ENCODE assay signal across 7 mouse cellular contexts in the genomic region with DNA sequence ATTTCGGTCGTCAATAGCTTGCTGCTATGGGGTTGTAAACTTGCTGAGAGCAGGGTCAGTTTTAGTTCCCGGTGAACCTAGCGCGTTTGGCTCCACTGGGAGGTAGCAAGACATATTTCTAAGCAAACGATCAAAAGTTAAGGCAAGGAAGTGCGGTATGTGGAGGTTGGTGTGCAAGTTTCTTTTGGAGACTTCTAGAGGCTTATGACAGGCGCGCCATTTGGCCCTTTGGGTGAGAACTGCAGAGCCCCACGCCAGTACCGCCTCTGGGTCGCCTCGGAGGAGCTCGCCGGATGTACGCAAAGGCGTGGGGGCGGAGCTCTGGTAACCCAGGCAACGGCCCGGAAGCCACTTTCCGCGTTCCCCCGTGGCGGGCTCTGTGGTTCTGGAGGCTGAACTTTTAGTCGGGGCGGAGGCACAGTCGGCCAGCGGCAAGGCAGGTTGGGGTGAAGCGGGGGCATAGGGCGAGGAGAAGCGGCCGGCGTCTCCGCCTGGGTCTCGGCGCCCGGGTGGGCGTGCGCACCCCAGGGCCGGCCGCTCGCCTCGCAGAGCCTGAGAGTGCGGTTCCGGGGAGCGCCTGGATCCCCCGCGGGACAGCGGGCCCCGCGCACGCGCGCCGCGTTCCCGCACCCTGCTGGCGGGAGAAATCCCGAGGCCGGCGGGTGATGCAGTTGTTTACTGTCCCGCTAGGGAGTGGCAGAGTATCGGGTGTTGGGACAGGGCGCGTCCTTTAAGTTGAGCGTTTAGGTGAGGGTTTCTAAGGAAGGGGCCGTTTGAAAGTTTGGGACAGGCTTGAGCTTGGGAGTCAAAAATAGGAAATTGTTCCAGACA. TPM values are rescaled to one million over a fixed set of nuclear protein-coding genes. Genes with fewer than 3 reads are reported as not detected.
DNase-seq lines count a peak whose midpoint lies in the region; ATAC-seq and TF ChIP-seq lines count a peak whose summit lies in the region.

A gene (plus strand): TSS at position 51 of the 831 bp plus-strand sequence.

- WGBS in intestine, postnatal 0 days = under 1% methylated on average over 67 of the region's 67 CpGs
- under 1% methylated on average over 67 of the region's 67 CpGs for WGBS in limb, embryonic 10.5 days
- WGBS in midbrain, embryonic 13.5 days = under 1% methylated on average over 67 of the region's 67 CpGs

- peak within 1 kb of the TSS; percentile 89 for H3K4me3 ChIP-seq in intestine, postnatal 0 days (ENCODE audit: low read depth, low read length)
- peak within 1 kb of the TSS; percentile 92 for H3K4me3 ChIP-seq in limb, embryonic 10.5 days
- peak within 1 kb of the TSS; percentile 88 for H3K4me3 ChIP-seq in midbrain, embryonic 13.5 days (replicated peaks)

- no peaks in the 10 kb centered on the region for H3K9me3 ChIP-seq in intestine, postnatal 0 days (ENCODE audit: control insufficient read depth)
- no peaks in the 10 kb centered on the region for H3K9me3 ChIP-seq in limb, embryonic 10.5 days (replicated peaks)
- no peaks in the 10 kb centered on the region for H3K9me3 ChIP-seq in midbrain, embryonic 13.5 days

- H3K27ac ChIP-seq in intestine, postnatal 0 days (ENCODE audit: low read depth, low read length) = peak within 1 kb of the TSS; percentile 92
- peak within 1 kb of the TSS; percentile 96 for H3K27ac ChIP-seq in limb, embryonic 10.5 days
- H3K27ac ChIP-seq in midbrain, embryonic 13.5 days = peak within 1 kb of the TSS; percentile 81

- H3K36me3 ChIP-seq in intestine, postnatal 0 days (ENCODE audit: control insufficient read depth, insufficient read depth) = no peaks in the 10 kb centered on the region
- no peaks in the 10 kb centered on the region for H3K36me3 ChIP-seq in limb, embryonic 10.5 days
- no peaks in the 10 kb centered on the region for H3K36me3 ChIP-seq in midbrain, embryonic 13.5 days

- 0 out of 2 replicates have a peak, but pooled peaks cover 9% of the 10 kb centered on the region for H3K4me1 ChIP-seq in intestine, postnatal 0 days (replicated peaks; ENCODE audit: control insufficient read depth, insufficient read depth, low read length)
- H3K4me1 ChIP-seq in limb, embryonic 10.5 days = peaks cover 27% of the 10 kb centered on the region
- peaks cover 11% of the 10 kb centered on the region for H3K4me1 ChIP-seq in midbrain, embryonic 13.5 days (replicated peaks)

- peak; percentile 71 for TF ChIP-seq CTCF in intestine, postnatal 0 days (IDR thresholded peaks at IDR 0.05; ENCODE audit: low read depth)

- H3K9ac ChIP-seq in intestine, postnatal 0 days (ENCODE audit: low read depth, low read length) = peak within 1 kb of the TSS; percentile 76
- H3K9ac ChIP-seq in midbrain, embryonic 13.5 days (replicated peaks) = peak within 1 kb of the TSS; percentile 74

- H3K4me2 ChIP-seq in intestine, postnatal 0 days (replicated peaks; ENCODE audit: low read depth) = peak within 1 kb of the TSS; percentile 84
- peak within 1 kb of the TSS; percentile 69 for H3K4me2 ChIP-seq in midbrain, embryonic 13.5 days (replicated peaks)

- peak; percentile 98 for ATAC-seq in intestine, postnatal 0 days
- peak; percentile 99 for ATAC-seq in midbrain, embryonic 13.5 days

- DNase-seq in adrenal gland, adult 8-10 months = peak; percentile 91
- peak; percentile 93 for DNase-seq in embryo, embryonic 9.5 days (ENCODE audit: extremely low spot score)
- DNase-seq in gastrocnemius, postnatal 4 days (ENCODE audit: low spot score in 2 of 2) = peak; percentile 89 to 98
- peak; percentile 96 for DNase-seq in limb, embryonic 10.5 days (ENCODE audit: low spot score)
- peak; percentile 93 for DNase-seq in spleen, adult 12 weeks (ENCODE audit: low spot score)

- H3K27me3 ChIP-seq in intestine, postnatal 0 days (replicated peaks; ENCODE audit: control insufficient read depth, insufficient read depth, low read length) = no peaks in the 10 kb centered on the region
- H3K27me3 ChIP-seq in limb, embryonic 10.5 days (ENCODE audit: low read depth, poor library complexity, severe bottlenecking) = no peaks in the 10 kb centered on the region
- no peaks in the 10 kb centered on the region for H3K27me3 ChIP-seq in midbrain, embryonic 13.5 days

RNA-seq across cellular contexts. Expression of the gene that starts here (rescaled TPM):
- total RNA-seq in adrenal gland, adult 8-10 months (2022) = 10 to 100 TPM; 21.4 to 31.3 (median 23.5) TPM
- 10 to 100 TPM; 12.7 TPM for total RNA-seq in gastrocnemius, postnatal 4 days (2021)
- polyA plus RNA-seq in intestine, postnatal 0 days (2015; fragmentation: Nextera tagmentation; extraction: Ambion mirVana) = 4.2 and 4.7 TPM in 2 replicates
- polyA plus RNA-seq in limb, embryonic 10.5 days (2016; fragmentation: Nextera tagmentation; extraction: Ambion mirVana) = 27.5 and 31.2 TPM in 2 replicates
- polyA plus RNA-seq in midbrain, embryonic 13.5 days (2015; fragmentation: Nextera tagmentation; extraction: Ambion mirVana) = 14.9 and 15.5 TPM in 2 replicates

Comparison
In these comparisons a context has a peak if more than half of its experiments do, and no peak if none do; other contexts are left out.
1. Peak in every context shown above with its lines: DNase-seq, ATAC-seq, H3K4me3 ChIP-seq and H3K27ac ChIP-seq.